Mouse (Mus musculus) heart, postnatal 4 days (tissue): ENCODE results near the gene Amacr. TPM values are rescaled to one million over a fixed set of nuclear protein-coding genes. Genes with fewer than 3 reads are reported as not detected.
"Not testable (repeated sequence)": the region's sequence is repeated elsewhere in the genome, so short reads cannot be mapped to it uniquely, and the experiment has no call there.

ENCODE experiments used
- DNase-seq: peaks from one replicate; pipeline ENCODE4 v3.0.0; 2021
- total RNA-seq, 2 experiments: library from RNA; stranded (reverse); gene quantifications; 2 replicates each; pipeline ENCODE4 v1.2.3; 2021

Gene Amacr
- total RNA-seq = 10 to 100 TPM; 14.6 to 15.6 TPM

DNA sequence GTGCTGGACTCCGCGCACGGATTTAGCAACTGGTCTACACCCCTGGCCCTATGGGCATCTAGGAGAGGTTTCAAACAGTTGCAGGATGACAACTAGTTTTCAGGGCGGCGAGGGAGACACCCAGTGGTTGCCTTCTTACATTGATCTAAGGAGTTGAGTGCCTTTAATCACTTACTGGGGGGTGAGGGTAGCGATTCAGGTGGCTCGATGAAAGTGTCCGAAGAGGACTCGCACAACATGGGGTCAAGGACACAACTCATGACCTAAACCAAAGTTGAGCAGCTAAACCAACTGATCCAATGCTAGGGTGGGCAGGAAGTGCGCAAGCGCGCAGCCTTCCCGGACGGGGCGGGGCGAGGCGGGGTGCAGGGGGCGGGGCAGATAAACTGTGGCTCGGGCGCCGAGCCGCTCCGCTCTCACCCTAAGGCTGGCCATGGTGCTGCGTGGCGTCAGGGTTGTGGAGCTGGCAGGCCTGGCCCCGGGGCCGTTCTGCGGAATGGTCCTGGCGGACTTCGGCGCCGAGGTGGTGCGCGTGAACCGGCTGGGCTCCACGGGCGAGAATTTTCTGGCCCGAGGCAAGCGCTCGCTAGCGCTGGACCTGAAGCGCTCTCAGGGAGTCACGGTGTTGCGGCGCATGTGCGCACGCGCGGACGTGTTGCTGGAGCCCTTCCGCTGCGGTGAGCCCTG, at the start of gene Amacr:
Gene Amacr (plus strand): TSS at position 380 of the 687 bp plus-strand sequence.
- peak; percentile 90 for DNase-seq

- no peak for DNase-seq
Observed at GRCm38 (mm10) chr15:10933930-10934329, 47.6 kb upstream of the Amacr start.

GRCm38 (mm10) chr15:10940148-10941108, 41.1 kb upstream of the Amacr start:
- peak; percentile 61 for DNase-seq

DNA sequence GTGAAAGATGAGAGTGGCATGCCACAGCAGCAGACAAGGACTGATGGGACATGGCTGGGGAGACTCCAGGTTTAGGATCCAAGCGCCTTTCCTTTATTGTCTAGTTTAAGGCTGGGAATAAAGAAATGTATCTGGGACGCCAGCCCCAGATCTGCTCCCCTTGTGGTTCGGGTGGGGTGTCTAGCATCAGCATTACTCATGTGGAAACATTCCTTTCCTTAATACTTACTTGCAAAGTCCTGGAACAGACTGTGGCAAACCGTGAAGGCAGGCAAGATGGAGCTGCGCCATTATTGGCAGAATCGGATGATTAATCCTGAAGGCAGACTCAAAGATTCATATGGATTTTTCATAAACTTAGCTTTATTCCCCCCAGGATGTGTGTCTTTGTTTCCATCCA, 39.7 kb upstream of the Amacr start:
- no peak for DNase-seq

- DNase-seq = no peak
Observed at GRCm38 (mm10) chr15:10947852-10948251, 33.7 kb upstream of the Amacr start.

DNA sequence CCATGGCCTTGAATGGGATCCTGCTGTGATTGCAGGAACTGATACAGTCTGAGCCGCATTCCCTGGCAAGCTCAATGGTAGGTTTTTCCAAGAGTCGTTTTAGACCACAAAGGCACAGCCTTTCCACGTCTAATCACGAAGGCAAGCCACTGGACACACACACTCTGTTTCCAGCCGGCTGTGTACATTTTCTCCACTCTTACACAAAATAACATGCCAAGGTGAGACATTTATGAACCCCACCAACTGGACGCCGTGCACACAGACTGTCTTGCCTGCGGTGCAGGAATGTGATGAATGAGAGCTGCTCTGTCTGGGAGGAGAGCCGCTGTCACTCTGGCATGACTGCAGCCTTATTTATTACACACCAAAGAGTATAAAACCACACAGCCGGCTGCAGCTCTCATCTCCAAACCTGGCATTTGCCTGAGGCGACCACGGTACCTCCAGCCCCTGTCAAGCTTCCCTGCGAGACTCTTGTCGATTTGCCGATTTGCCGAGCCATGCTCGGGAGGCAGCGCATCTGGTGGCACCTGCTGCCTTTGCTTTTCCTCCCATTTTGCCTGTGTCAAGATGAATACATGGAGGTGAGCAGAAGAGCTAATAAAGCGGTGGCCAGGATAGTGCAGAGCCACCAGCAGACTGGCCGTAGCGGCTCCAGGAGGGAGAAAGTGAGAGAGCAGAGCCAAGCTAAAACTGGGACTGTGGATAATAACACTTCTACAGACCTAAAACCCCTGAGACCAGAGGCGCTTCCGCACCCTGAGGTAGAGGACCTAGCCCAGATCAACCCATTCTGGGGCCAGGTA, 29.4 kb upstream of the Amacr start, which contains the start of gene C1qtnf3:
Gene C1qtnf3 (plus strand): TSS at position 382 of the 809 bp plus-strand sequence.
- no peak for DNase-seq

DNA sequence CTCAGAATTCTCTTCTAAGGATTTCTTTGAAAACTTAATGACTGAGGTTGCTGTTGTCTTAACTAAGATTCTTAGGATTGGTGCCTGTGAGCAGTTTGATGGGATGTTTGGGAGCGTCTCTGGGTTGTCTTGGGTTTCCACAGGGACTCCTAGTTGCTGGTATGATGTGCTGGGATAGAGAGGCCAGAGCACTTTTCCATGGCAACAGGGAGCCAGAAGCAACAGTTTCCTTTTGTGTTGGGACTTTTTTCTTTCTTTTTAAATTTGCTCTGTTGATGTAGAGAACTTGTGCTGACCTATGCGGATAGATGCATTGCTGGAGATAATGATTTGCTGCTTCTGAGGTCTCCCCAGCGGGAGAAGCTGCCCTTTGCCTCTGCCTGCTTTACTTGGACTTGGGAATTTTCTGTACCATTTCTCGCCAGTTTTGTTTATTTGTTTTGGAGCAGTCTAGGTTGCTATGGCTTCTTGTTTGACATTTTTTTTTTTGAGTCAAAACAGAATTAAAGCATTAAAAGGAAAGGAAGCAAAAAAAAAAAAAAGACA, 28.7 kb upstream of the Amacr start:
- DNase-seq = no peak

DNA sequence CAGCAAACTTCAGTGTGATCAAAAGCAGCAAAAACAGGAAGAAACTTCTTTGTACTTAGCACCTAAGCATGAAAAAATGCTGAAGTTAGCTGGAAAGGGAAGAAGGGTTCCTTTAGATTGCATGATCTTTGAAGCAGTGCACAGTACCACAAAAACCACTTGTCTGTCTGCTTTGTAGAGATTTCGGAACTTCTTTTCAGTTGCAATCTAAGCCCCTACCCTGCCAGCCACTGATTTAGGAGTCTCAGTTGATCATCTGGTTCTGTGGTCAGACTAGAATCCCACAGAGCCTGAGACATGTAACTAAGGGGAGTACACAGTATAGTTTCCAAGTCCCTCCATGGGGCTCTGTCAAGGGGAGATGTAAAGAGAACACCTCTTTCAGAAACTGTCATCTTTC, 28.1 kb upstream of the Amacr start:
- no peak for DNase-seq

GRCm38 (mm10) chr15:10954381-10955016, 27.1 kb upstream of the Amacr start:
- no peak for DNase-seq

DNA sequence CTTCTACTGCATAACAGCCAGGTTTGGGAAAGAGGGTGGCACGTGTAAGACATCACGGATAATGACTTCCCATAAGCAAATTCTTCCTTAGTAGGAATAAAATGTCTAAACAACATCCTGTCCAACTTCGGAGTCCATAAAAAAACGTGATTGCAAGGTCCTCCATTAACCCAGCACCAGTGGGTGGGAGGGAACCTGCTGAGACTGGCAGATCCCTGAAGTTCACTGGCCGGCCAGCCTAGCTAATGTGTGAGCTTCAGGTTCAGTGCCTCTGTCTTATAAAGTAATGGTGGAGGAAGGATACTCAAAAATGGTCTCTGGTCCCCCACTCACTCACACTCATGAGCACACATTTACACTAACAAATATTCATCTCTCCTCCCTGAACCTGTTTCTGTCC, 26.4 kb upstream of the Amacr start:
- DNase-seq = no peak

DNA sequence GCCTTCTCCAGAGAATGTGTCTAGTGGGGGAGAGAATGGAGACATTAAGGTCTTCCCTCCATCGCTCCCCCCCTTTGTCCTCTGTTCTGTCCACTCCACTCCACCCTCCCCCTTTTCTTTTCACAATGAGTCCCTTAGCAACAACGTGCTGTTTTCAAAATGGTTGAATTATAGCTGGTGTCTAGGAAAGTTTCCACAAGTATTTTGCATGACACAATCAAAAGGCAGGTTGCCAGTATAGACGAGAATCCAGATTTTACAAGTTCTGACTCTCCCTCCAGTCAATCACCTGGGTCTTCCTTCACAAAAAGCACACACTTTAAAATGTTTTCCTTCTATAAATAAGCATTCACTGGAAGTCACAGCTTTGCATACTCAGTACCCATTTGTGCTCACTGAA, 24.9 kb upstream of the Amacr start:
- no peak for DNase-seq

- DNase-seq = no peak
Observed at GRCm38 (mm10) chr15:10959277-10960026, 22.1 kb upstream of the Amacr start.

- no peak for DNase-seq
Observed at GRCm38 (mm10) chr15:10960267-10960666, 21.3 kb upstream of the Amacr start.

DNA sequence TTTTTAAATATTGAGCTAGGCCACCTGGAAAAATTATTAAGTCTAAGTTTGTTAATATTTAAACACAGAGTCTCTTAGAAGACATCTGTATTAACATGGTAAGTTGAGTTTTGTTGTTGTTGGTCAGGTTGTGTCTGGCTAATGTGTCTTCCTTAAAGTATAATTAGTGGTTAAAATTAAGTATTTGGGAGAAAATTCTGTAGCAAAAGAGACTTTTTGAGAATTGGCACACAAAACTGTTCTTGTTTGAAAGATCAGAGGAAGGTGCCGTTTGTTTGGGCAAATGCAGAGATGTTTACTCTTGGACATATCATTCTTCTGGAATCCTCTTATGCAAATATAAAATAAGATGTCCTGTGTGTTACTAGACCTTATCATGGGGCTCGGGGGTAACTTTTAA, 19.0 kb upstream of the Amacr start:
- no peak for DNase-seq

- DNase-seq = no peak
Observed at GRCm38 (mm10) chr15:10969439-10969838, 12.1 kb upstream of the Amacr start.

- no peak for DNase-seq
Observed at GRCm38 (mm10) chr15:10970777-10971176, 10.8 kb upstream of the Amacr start.

DNA sequence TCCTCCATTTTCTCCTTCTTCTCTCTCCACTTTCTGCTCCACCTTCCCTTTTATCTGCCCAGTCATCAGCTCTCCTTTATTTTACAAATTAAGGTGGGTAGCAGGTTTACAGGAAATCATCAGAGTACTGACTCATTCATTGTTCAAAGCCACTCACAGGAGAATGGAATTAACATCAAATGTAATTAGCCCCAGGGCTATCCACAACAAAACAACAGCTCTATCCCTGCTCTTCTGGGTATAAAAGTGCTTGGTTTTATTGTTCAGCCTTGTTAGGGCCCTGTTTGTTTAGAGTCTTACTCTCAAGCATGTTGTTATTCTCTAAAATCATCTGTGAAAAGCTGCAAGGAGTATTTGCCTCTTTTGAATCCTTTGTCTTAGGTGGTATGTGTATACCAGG, 4.4 kb upstream of the Amacr start:
- DNase-seq = no peak

DNA sequence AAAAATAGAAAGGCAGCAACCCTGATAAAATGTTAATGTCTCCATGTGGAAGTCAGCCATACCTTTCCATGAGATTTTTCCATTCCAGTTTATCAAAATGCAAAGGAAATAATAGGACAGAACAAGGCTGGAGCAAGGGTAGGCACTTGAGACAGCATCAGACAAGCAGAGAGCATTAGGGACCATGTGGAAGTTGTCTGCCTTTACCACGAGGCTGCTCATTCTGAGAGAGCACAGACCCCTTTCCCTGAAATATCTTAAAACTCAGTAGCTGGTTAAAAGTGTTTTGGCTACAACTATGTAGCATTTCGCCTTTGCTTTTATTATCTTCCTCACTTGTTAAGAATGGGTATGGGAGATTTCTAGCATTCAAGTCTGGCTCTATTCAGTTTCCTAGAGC, 844 bp upstream of the Amacr start:
- DNase-seq = no peak

DNA sequence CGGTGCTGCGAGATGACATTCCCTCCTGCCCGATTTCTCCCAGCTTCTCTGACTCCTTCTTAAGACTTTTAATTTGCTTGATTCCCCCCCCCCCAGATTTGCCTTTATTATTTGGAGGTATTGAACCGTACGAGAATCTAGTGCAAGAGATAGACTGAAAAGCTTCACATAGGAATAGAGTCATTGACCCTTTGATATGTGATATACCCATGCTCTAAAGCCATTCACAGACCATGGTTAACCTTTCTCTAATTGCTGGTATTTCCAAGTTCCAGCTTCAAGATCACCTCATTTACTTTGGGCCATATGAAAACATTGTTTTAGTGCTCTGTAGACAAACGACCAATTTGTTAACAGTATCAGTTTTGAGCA, 494 bp downstream of the Amacr start:
- DNase-seq = no peak

- no peak for DNase-seq
Observed at GRCm38 (mm10) chr15:10985756-10986155, 4.2 kb downstream of the Amacr start.

GRCm38 (mm10) chr15:10986477-10986876, 4.9 kb downstream of the Amacr start:
- DNase-seq = not testable (repeated sequence)
